Mouse (Mus musculus): Measurements from ENCODE around the gene BC030500.
A peak's percentile ranks its signal among the peaks of the same experiment; 100 is the strongest.

GRCm38 (mm10) chr8:58886405-58886804 lies 25.1 kb upstream of the BC030500 start:
- TF ChIP-seq CTCF (conservative IDR thresholded peaks at IDR 0.05 in 1 of 2, IDR thresholded peaks at IDR 0.05 in 1 of 2; ENCODE audit: low read depth in 2 of 2, low read length in 2 of 2) (0 out of 4 replicates have a peak, but pooled peaks of 1 of the 2 experiments have one; percentile 7), MAZ (IDR thresholded peaks at IDR 0.05; ENCODE audit: low read depth, low read length) (no peak), POLR2A (IDR thresholded peaks at IDR 0.05; ENCODE audit: low read depth, low read length) (no peak)

All from CH12.LX (cell line).